Mouse (Mus musculus) MEL (cell line): ENCODE results near the gene 1700006A11Rik.

Experiments
- CTCF ChIP-seq, 3 experiments: IDR thresholded peaks in 2 of 3; conservative IDR thresholded peaks in 1 of 3; 2 replicates each; pipeline ENCODE4 v1.5.1; 2011 to 2012; ENCODE audit warnings: low read length in 3 of 3, low read depth in 2 of 3, mild to moderate bottlenecking in 2 of 3, improper control_type of control experiment in 1 of 3, inconsistent platforms in 1 of 3, mixed read lengths in 1 of 3, moderate library complexity in 1 of 3; ENCODE audit not compliant: control insufficient read depth in 1 of 3, insufficient read depth in 1 of 3, poor library complexity in 1 of 3, severe bottlenecking in 1 of 3
- TCF12 ChIP-seq: IDR thresholded peaks from 2 replicates; pipeline ENCODE4 v1.6.1; 2014; ENCODE audit warnings: low read depth, mild to moderate bottlenecking, inconsistent platforms, low read length, improper control_type of control experiment, moderate library complexity

- TF ChIP-seq CTCF (IDR thresholded peaks at IDR 0.05 in 2 of 3, conservative IDR thresholded peaks at IDR 0.05 in 1 of 3; ENCODE audit: control insufficient read depth in 1 of 3, insufficient read depth in 1 of 3, low read depth in 2 of 3, low read length in 3 of 3, poor library complexity in 1 of 3, severe bottlenecking in 1 of 3) (no peak), TCF12 (no peak)
These were observed 35.7 kb downstream of the 1700006A11Rik start for GRCm38 (mm10) chr3:124390101-124390500.
